Mouse (Mus musculus) thymus, adult 2 months (tissue): Measurements from ENCODE around the gene Grcc10.

Source experiments
- CTCF ChIP-seq: fragments of 200-500 bp; IDR thresholded peaks from 2 replicates; pipeline ENCODE4 v1.5.1; 2012; ENCODE audit warnings: mild to moderate bottlenecking, control low read depth, low read length, moderate library complexity, borderline replicate concordance; ENCODE audit not compliant: control insufficient read depth, poor library complexity, insufficient read depth; ENCODE audit errors: extremely low read depth
- POLR2A ChIP-seq: fragments of 200-500 bp; IDR thresholded peaks from 2 replicates; pipeline ENCODE4 v1.6.1; 2012; ENCODE audit warnings: mild to moderate bottlenecking, low read length, control low read depth, moderate library complexity; ENCODE audit not compliant: control insufficient read depth, poor library complexity, insufficient read depth; ENCODE audit errors: extremely low read depth

- TF ChIP-seq POLR2A, result no peak
- no peak for TF ChIP-seq CTCF
These were observed 46.5 kb upstream of the Grcc10 start for GRCm38 (mm10) chr6:124787722-124788121.
